Mouse (Mus musculus): Measurements from ENCODE around the gene Creb3l2. TPM values are rescaled to one million over a fixed set of nuclear protein-coding genes. Genes with fewer than 3 reads are reported as not detected.

The Creb3l2 gene
- total RNA-seq, 4 experiments from 2014 or later, result 21.8 to 23.8 (median 23.2) TPM

DNA sequence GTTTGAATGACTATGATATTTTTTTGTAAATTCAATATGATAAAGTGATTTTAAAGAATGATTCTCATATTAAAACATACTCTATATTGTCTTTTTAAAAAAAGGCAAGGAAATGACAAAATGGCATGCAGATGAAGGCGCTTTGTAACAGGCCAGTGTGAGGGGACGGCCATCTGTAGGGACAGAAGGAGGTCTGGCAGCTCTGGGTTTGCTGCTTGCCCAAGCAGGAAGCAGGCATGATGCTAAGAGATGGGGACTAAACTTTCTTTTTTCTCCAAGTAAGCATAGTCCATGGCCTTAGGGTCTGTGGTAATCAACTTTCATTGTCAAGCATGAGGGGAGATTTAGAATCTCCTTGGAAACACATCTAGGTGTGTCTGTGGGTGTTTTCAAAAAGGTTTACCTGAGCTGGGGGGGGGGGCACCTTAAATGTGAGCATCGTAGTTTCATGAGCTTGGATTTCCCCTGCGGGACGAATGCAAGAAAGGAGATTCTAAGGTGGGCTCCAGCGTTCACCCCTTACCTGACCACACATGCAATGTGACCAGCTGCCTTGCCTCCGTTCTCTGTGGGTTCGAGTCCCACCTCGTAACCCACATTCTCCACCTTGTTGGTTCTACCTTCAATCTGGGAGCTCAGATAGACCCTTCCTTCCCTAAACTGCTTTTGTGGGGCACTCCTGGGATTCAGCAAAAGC, 115.9 kb downstream of the Creb3l2 start:
- no peak for DNase-seq (ENCODE audit: low spot score)

DNA sequence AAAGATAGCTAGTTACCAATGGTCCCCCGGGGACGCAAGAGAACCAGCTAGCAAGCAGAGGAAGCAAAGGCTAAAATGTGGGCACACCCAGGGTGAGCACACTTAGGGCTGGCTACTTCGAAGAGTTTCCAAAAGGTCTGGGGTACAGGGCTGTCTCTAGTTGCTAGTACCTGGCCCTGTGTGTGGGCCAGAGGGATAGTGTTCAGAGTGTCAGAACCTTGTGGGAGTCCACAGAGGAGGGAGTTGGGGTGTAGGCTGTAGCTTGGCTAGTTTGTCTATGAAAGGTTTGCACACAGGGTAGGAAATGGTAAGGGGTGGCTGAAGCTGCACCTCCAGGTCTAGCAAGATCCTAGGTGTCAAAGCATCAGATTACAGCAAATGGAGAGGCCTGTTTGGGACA, 116.9 kb downstream of the Creb3l2 start:
- DNase-seq (ENCODE audit: low spot score), result no peak

GRCm38 (mm10) chr6:37322641-37323040, 119.3 kb downstream of the Creb3l2 start:
- DNase-seq (ENCODE audit: low spot score), result no peak

DNA sequence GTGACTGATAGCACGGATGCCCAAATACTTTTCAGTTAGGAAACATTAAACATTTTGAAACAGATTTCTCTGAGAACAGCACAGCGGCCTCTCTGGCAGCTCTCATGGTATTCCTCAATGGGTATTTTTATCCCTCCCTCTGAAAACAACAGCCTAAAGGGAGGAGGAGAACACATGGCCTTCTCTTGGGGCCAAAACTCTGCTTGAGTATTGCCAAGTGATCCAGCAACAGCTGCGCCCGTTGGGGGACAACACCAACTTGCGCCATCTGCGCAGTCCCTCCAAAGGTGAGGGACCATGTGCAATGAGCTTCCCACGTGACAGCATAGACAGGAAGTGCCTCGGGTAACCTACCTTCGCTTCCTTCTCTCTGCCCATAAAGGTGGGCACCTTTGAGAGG, 119.9 kb downstream of the Creb3l2 start:
- no peak for DNase-seq (ENCODE audit: low spot score)

DNA sequence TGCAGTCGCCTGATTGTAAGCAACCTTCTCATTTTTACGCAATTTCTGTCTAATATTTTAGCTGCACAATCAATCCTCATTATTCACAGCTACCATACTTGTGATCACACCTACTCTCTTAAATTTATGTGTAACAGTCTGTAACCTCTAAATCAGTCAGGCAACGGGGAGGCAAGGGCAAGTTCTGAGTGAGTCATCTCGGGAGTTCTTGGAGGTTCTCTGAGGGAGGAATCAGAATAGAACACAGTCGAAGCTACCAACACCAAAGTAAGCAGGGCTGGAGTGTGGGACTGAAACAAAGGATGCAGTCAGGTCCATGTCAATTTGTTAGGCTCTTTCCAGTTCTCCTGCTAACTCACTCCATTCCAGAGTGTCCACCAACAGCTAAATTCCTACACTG, 124.0 kb downstream of the Creb3l2 start:
- no peak for DNase-seq (ENCODE audit: low spot score)

- DNase-seq (ENCODE audit: low spot score), result no peak
Observed at GRCm38 (mm10) chr6:37315440-37315839, 126.5 kb downstream of the Creb3l2 start.

- no peak for DNase-seq (ENCODE audit: low spot score)
Observed at GRCm38 (mm10) chr6:37310601-37311000, 131.3 kb downstream of the Creb3l2 start.

DNA sequence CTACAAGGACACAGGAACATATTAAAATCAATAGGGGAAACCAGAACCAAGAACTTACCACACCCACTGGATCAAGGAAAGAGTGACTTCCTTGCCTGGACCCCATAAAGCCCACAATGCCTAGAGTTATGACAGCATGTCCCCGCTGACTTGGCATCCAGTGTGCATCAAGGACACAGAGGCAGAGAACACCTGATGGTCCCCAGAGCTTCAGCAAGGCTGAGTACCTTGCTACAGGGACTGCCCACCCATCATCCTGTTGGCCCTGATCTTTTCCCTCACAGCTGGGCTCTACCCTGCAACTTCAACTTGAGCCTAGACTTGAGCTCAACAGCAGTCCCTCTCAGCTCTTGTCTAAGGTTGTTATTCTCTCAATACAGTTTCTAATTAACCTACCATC, 135.3 kb downstream of the Creb3l2 start:
- DNase-seq (ENCODE audit: low spot score), result no peak

DNA sequence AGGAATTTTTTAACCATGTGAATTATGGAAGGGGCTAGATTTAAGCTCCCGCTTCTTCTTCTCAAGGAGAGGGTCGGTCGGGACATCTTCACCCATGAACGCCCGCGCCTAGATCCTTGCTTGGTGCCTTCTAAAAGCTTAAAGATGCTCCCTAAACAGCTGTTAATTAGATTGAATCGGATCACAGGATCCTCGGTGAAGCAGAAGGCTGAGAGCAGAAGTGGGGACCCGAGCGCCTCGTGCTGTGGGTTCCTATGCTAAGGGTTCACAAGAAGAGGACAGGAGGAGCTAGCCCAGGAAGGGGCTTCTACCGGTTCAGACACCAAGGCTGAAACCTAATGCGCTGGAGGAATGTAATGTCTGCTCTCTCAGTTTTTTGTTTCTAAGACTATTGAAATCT, 141.5 kb downstream of the Creb3l2 start:
- DNase-seq (ENCODE audit: low spot score), result no peak

GRCm38 (mm10) chr6:37299562-37300390, 142.2 kb downstream of the Creb3l2 start, which contains the start of gene Dgki:
TSS of gene Dgki (minus strand) at chr6:37300184.
- no peak for DNase-seq (ENCODE audit: low spot score)

DNA sequence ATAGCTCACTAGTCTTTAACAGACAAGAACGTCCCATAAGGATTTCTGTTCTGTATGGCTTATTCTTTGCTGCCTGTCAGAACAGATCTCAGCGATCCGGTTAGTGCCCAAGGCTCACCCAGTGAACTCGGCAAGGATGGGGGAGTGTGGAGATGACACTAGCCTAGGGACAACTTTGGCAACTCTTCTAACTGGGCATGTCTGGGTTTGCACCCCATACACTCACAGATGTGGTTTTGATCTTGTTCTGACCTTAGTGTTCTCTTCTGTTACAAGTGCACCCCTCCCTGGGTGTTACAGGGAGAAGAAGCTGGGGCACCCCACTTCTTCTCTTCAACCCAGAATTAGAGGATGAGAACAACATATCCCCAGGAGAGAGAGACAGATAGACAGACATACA, 143.0 kb downstream of the Creb3l2 start:
- DNase-seq (ENCODE audit: low spot score), result no peak

DNA sequence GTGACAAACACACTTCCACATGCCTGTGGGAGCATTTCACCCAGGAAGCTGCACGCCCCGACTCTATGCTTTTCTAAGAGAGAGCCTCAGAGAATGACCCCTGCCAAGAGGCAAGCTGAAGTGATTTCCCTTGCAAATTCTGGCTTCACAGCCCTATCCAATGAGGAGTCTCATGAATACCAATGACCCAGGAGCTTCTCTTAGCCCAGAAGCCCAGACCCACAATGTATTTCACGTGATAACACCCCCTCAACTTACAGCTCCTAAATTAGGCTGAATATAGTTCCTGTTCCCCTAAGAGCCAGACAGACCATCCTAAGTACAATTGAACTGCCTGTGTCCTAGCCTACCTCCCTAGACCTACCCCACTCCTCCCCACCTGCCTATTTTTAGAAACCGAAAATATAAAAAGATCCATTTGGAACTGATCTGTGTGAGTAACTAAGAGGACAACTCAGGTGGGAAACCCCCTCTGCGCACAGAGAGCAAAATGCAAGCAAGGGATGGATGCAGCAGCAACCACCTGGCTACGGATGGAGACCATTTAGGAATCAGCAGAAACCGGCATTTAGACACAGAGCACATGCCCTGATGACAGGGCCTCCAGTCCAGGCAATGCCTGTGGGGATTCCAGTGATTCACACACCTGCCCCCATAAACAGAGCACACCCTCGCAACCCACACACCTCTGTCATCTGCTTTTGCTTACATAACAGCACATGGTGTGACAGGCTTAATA, 144.0 kb downstream of the Creb3l2 start:
- DNase-seq (ENCODE audit: low spot score), result no peak

GRCm38 (mm10) chr6:37292068-37292467, 149.9 kb downstream of the Creb3l2 start:
- DNase-seq (ENCODE audit: low spot score), result no peak

DNA sequence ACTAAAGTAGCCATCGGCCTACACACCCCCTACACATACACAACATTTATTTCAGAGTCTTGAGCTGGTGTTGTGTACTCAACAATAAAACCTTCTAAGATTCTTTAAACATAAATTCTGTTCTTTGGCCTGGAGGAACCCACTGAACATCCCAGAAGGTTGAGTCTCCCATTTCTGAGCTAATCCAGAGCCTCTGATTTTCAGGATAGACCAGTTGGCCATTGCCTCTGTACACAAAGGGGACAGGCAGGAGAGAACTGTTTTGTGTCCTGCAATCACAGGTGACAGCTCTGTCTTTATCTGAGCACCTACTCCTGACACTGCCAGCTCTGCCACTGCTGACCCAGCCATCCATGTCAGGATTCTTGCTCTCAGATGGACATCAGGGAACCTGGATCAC, 150.8 kb downstream of the Creb3l2 start:
- DNase-seq (ENCODE audit: low spot score), result no peak

GRCm38 (mm10) chr6:37290691-37291090, 151.3 kb downstream of the Creb3l2 start:
- DNase-seq (ENCODE audit: low spot score), result no peak

- no peak for DNase-seq (ENCODE audit: low spot score)
Observed at GRCm38 (mm10) chr6:37286134-37286533, 155.8 kb downstream of the Creb3l2 start.

GRCm38 (mm10) chr6:37284879-37285278, 157.1 kb downstream of the Creb3l2 start:
- DNase-seq (ENCODE audit: low spot score), result no peak

GRCm38 (mm10) chr6:37283336-37283735, 158.6 kb downstream of the Creb3l2 start:
- no peak for DNase-seq (ENCODE audit: low spot score)

GRCm38 (mm10) chr6:37282659-37283058, 159.3 kb downstream of the Creb3l2 start:
- no peak for DNase-seq (ENCODE audit: low spot score)
